Mouse (Mus musculus): ENCODE measurements at regions not wholly inside any gene's neighbourhood (a gene's known extent, or its start where the extent isn't known, plus 50 kb on each side); places are given as distances from the start of the nearest gene placed in this dataset.

GRCm38 (mm10) chr1:113163173-113163572 lies 1298.5 kb upstream of the Dsel start:
- Histone ChIP-seq H3K4me1 (replicated peaks) (no peaks in the 10 kb centered on the region), H3K4me2 (no peak overlapping the region), H3K9me3 (no peaks in the 10 kb centered on the region), H3K27ac (replicated peaks) (no peak overlapping the region), H3K4me3 (no peak overlapping the region), H3K27me3 (no peaks in the 10 kb centered on the region), H3K36me3 (no peaks in the 10 kb centered on the region), H3K9ac (no peak overlapping the region)
- ATAC-seq (ENCODE audit: low read depth) = no peak
- 94% methylated on average over 1 of the region's 1 CpGs for WGBS

Measured in neural tube, embryonic 13.5 days (tissue).